Mouse (Mus musculus): ENCODE measurements around the gene Olfr17. TPM values are rescaled to one million over a fixed set of nuclear protein-coding genes. Genes with fewer than 3 reads are reported as not detected.
A peak's percentile ranks its signal among the peaks of the same experiment; 100 is the strongest.
"Not testable (repeated sequence)": the region's sequence is repeated elsewhere in the genome, so short reads cannot be mapped to it uniquely, and the experiment has no call there.

Olfr17 gene
- polyA plus RNA-seq (2014; fragmentation: Nextera tagmentation; extraction: Ambion mirVana) = not detected in 2 replicates

DNA sequence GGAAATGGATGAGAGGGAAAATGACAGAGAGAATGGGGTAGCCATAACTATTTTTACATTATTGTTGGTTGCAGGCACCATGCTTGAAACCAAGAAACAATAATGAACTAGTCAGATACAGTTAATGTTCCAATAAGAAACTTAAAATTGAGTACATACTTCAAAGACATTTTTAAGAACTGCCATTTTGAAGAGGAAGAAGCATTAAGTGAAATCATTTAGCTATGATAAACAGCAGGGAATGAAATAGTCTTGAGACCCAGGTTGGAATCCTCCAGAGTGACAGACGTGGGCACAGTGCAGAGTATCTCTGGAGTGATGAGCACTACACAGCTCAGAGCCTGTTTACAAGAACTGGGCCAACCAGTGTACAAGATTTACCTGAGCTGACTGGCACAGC is at the start of gene Olfr17:
TSS of gene Olfr17 (plus strand) at position 301 of the 400 bp plus-strand sequence.
- no peak within 1 kb of the TSS for H3K4me2 ChIP-seq (replicated peaks; ENCODE audit: low read depth, low read length)

DNA sequence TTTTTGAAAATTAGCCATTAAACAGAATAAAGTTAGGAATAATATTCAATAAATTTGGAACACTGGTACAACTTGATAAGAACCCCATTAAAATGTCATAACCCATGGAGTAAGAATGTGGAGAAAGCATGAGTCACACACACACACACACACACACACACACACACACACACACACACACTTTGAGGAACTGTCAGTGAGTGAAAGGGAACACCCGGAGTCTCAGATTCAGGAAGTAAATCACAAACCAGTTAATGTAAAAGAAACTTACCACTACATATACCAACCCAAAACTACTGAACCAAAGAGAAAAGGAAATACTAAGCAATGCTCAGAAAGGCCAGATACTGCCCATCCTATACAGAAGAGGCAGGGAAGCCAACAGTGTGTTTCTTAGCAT is 48.6 kb upstream of the Olfr17 start:
- H3K27me3 ChIP-seq (ENCODE audit: control insufficient read depth, insufficient read depth, low read length) = no peaks in the 10 kb centered on the region
- H3K4me1 ChIP-seq (ENCODE audit: control insufficient read depth, insufficient read depth, low read length) = no peaks in the 10 kb centered on the region
- no peaks in the 10 kb centered on the region for H3K36me3 ChIP-seq (ENCODE audit: control insufficient read depth, insufficient read depth, low read length)
- 60% methylated on average over 1 of the region's 1 CpGs for WGBS
- H3K4me3 ChIP-seq (ENCODE audit: low read length) = no peak overlapping the region
- H3K4me2 ChIP-seq (replicated peaks; ENCODE audit: low read depth, low read length) = no peak overlapping the region
- H3K9ac ChIP-seq (ENCODE audit: low read depth, low read length) = no peak overlapping the region
- H3K27ac ChIP-seq (ENCODE audit: low read depth, low read length) = no peak overlapping the region
- ATAC-seq (ENCODE audit: low FRiP score, low TSS enrichment) = no peak
- no peaks in the 10 kb centered on the region for H3K9me3 ChIP-seq (ENCODE audit: control insufficient read depth, low read length)

More for the DNA sequence above, at the start of gene Olfr17:
- Histone ChIP-seq H3K9me3 (ENCODE audit: control insufficient read depth, low read length) (no peaks in the 10 kb centered on the region), H3K9ac (ENCODE audit: low read depth, low read length) (no peak within 1 kb of the TSS), H3K27ac (ENCODE audit: low read depth, low read length) (no peak within 1 kb of the TSS), H3K36me3 (ENCODE audit: control insufficient read depth, insufficient read depth, low read length) (no peaks in the 10 kb centered on the region), H3K4me3 (ENCODE audit: low read length) (no peak within 1 kb of the TSS), H3K27me3 (ENCODE audit: control insufficient read depth, insufficient read depth, low read length) (no peaks in the 10 kb centered on the region), H3K4me1 (ENCODE audit: control insufficient read depth, insufficient read depth, low read length) (no peaks in the 10 kb centered on the region)
- no peak for ATAC-seq (ENCODE audit: low FRiP score, low TSS enrichment)
- WGBS = 54% methylated on average over 1 of the region's 1 CpGs

- Histone ChIP-seq H3K27me3 (ENCODE audit: control insufficient read depth, insufficient read depth, low read length) (no peaks in the 10 kb centered on the region), H3K36me3 (ENCODE audit: control insufficient read depth, insufficient read depth, low read length) (no peaks in the 10 kb centered on the region), H3K4me3 (ENCODE audit: low read length) (no peak overlapping the region), H3K27ac (ENCODE audit: low read depth, low read length) (no peak overlapping the region), H3K9ac (ENCODE audit: low read depth, low read length) (no peak overlapping the region), H3K9me3 (ENCODE audit: control insufficient read depth, low read length) (no peaks in the 10 kb centered on the region), H3K4me1 (ENCODE audit: control insufficient read depth, insufficient read depth, low read length) (no peaks in the 10 kb centered on the region), H3K4me2 (replicated peaks; ENCODE audit: low read depth, low read length) (no peak overlapping the region)
- 0 out of 2 replicates have a peak, but pooled peaks have one; percentile 57 for ATAC-seq (ENCODE audit: low FRiP score, low TSS enrichment)
- 3% methylated on average over 5 of the region's 5 CpGs for WGBS
Measured at GRCm38 (mm10) chr7:107045833-107046232, 47.2 kb upstream of the Olfr17 start.

- Histone ChIP-seq H3K9ac (ENCODE audit: low read depth, low read length) (no peak overlapping the region), H3K4me3 (ENCODE audit: low read length) (no peak overlapping the region), H3K4me1 (ENCODE audit: control insufficient read depth, insufficient read depth, low read length) (no peaks in the 10 kb centered on the region), H3K36me3 (ENCODE audit: control insufficient read depth, insufficient read depth, low read length) (no peaks in the 10 kb centered on the region), H3K4me2 (replicated peaks; ENCODE audit: low read depth, low read length) (no peak overlapping the region), H3K27me3 (ENCODE audit: control insufficient read depth, insufficient read depth, low read length) (no peaks in the 10 kb centered on the region), H3K9me3 (ENCODE audit: control insufficient read depth, low read length) (no peaks in the 10 kb centered on the region), H3K27ac (ENCODE audit: low read depth, low read length) (no peak overlapping the region)
- WGBS = 23% methylated on average over 3 of the region's 3 CpGs
- no peak for ATAC-seq (ENCODE audit: low FRiP score, low TSS enrichment)
Measured at GRCm38 (mm10) chr7:107047578-107047977, 45.4 kb upstream of the Olfr17 start.

GRCm38 (mm10) chr7:107070681-107071080 is 22.3 kb upstream of the Olfr17 start, which contains the start of gene Olfr714:
Olfr714 (plus strand) TSS chr7:107070981.
- H3K36me3 ChIP-seq (ENCODE audit: control insufficient read depth, insufficient read depth, low read length) = no peaks in the 10 kb centered on the region
- H3K27ac ChIP-seq (ENCODE audit: low read depth, low read length) = no peak within 1 kb of the TSS
- H3K4me2 ChIP-seq (replicated peaks; ENCODE audit: low read depth, low read length) = no peak within 1 kb of the TSS
- no peak within 1 kb of the TSS for H3K4me3 ChIP-seq (ENCODE audit: low read length)
- H3K27me3 ChIP-seq (ENCODE audit: control insufficient read depth, insufficient read depth, low read length) = no peaks in the 10 kb centered on the region
- WGBS = 94% methylated on average over 2 of the region's 2 CpGs
- ATAC-seq (ENCODE audit: low FRiP score, low TSS enrichment) = no peak
- H3K9me3 ChIP-seq (ENCODE audit: control insufficient read depth, low read length) = no peaks in the 10 kb centered on the region
- H3K9ac ChIP-seq (ENCODE audit: low read depth, low read length) = no peak within 1 kb of the TSS
- no peaks in the 10 kb centered on the region for H3K4me1 ChIP-seq (ENCODE audit: control insufficient read depth, insufficient read depth, low read length)

DNA sequence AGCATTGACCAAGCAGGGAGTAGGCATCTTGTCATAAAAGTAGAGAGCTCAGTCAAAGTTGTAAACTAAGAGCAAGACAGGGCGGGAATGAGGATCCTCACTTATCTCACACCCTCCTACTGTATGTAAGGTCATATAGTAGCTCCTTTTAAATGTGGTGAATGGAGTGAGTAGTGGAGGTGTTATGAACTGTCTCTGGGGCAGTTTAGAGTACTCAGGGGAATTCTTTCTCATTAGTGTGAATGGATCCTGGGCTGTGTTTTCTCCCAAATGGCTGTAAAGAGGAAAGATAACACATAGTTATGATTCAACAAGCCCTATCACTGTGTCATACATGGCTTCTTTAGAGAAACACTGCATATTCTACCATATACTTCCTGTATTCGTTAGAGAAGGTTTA is 17.2 kb downstream of the Olfr17 start, which contains the start of gene Olfr715b:
TSS of gene Olfr715b (minus strand) at position 101 of the 400 bp plus-strand sequence.
- H3K4me1 ChIP-seq (ENCODE audit: control insufficient read depth, insufficient read depth, low read length); H3K4me2 ChIP-seq (replicated peaks; ENCODE audit: low read depth, low read length); H3K9ac ChIP-seq (ENCODE audit: low read depth, low read length); H3K27ac ChIP-seq (ENCODE audit: low read depth, low read length); H3K4me3 ChIP-seq (ENCODE audit: low read length); H3K27me3 ChIP-seq (ENCODE audit: control insufficient read depth, insufficient read depth, low read length); H3K36me3 ChIP-seq (ENCODE audit: control insufficient read depth, insufficient read depth, low read length); ATAC-seq (ENCODE audit: low FRiP score, low TSS enrichment); H3K9me3 ChIP-seq (ENCODE audit: control insufficient read depth, low read length): not testable (repeated sequence)
- WGBS = 60% methylated on average over 1 of the region's 2 CpGs

- not testable (repeated sequence) for H3K9ac ChIP-seq (ENCODE audit: low read depth, low read length); H3K4me1 ChIP-seq (ENCODE audit: control insufficient read depth, insufficient read depth, low read length); H3K36me3 ChIP-seq (ENCODE audit: control insufficient read depth, insufficient read depth, low read length); H3K4me2 ChIP-seq (replicated peaks; ENCODE audit: low read depth, low read length); H3K9me3 ChIP-seq (ENCODE audit: control insufficient read depth, low read length); H3K27me3 ChIP-seq (ENCODE audit: control insufficient read depth, insufficient read depth, low read length); H3K4me3 ChIP-seq (ENCODE audit: low read length); H3K27ac ChIP-seq (ENCODE audit: low read depth, low read length); ATAC-seq (ENCODE audit: low FRiP score, low TSS enrichment)
- WGBS = 53% methylated on average over 1 of the region's 3 CpGs
Measured at GRCm38 (mm10) chr7:107130983-107131382, 38.0 kb downstream of the Olfr17 start, which contains the start of gene Olfr715. Olfr715 (minus strand) TSS chr7:107131083.

- H3K36me3 ChIP-seq (ENCODE audit: control insufficient read depth, insufficient read depth, low read length); H3K4me3 ChIP-seq (ENCODE audit: low read length); H3K9me3 ChIP-seq (ENCODE audit: control insufficient read depth, low read length); ATAC-seq (ENCODE audit: low FRiP score, low TSS enrichment); H3K4me2 ChIP-seq (replicated peaks; ENCODE audit: low read depth, low read length); H3K27me3 ChIP-seq (ENCODE audit: control insufficient read depth, insufficient read depth, low read length); H3K4me1 ChIP-seq (ENCODE audit: control insufficient read depth, insufficient read depth, low read length); H3K9ac ChIP-seq (ENCODE audit: low read depth, low read length); H3K27ac ChIP-seq (ENCODE audit: low read depth, low read length): not testable (repeated sequence)
- WGBS = 77% methylated on average over 2 of the region's 2 CpGs
Measured at GRCm38 (mm10) chr7:107138027-107138426, 45.0 kb downstream of the Olfr17 start, which contains the start of gene Olfr716. Olfr716 (plus strand) TSS chr7:107138327.
